Mouse (Mus musculus) neural tube, embryonic 11.5 days (tissue): Measurements from ENCODE around the gene Rassf2. TPM values are rescaled to one million over a fixed set of nuclear protein-coding genes. Genes with fewer than 3 reads are reported as not detected.

Source experiments
- ATAC-seq: fragments of 200-750 bp; cut with Nextera tagmentation; 2 replicates; pipeline ENCODE4 v1.8.0; 2017; ENCODE audit warnings: moderate number of reproducible peaks, mild to moderate bottlenecking, moderate TSS enrichment, moderate library complexity; ENCODE audit not compliant: insufficient read depth, low FRiP score, low TSS enrichment
- DNase-seq: peaks from one replicate; pipeline ENCODE4 v3.0.0-alpha.2; 2015; ENCODE audit warnings: low spot score
- H3K27ac ChIP-seq: fragments of 300-500 bp; sonication (generic); 2 replicates; pipeline ENCODE4 v1.5.1; 2014; ENCODE audit warnings: low read depth, mild to moderate bottlenecking, low read length
- H3K27me3 ChIP-seq: fragments of 300-500 bp; sonication (generic); 2 replicates; pipeline ENCODE4 v1.6.1; 2014; ENCODE audit warnings: mild to moderate bottlenecking, low read length, mixed read lengths; ENCODE audit not compliant: control insufficient read depth, insufficient read depth
- H3K36me3 ChIP-seq: fragments of 300-500 bp; sonication (generic); 2 replicates; pipeline ENCODE4 v1.6.1; 2014; ENCODE audit warnings: mild to moderate bottlenecking, low read length, moderate library complexity, mixed read lengths; ENCODE audit not compliant: control insufficient read depth, insufficient read depth
- H3K4me1 ChIP-seq: fragments of 300-500 bp; sonication (generic); 2 replicates; pipeline ENCODE4 v1.6.1; 2014; ENCODE audit warnings: low read length, mixed read lengths; ENCODE audit not compliant: control insufficient read depth, insufficient read depth
- H3K4me2 ChIP-seq: fragments of 300-500 bp; sonication (generic); 2 replicates; pipeline ENCODE4 v1.6.1; 2014; ENCODE audit warnings: low read depth, mild to moderate bottlenecking, moderate library complexity
- H3K4me3 ChIP-seq: fragments of 300-500 bp; sonication (generic); 2 replicates; pipeline ENCODE4 v1.5.1; 2014; ENCODE audit warnings: low read depth, low read length
- H3K9ac ChIP-seq: fragments of 300-500 bp; sonication (generic); 2 replicates; pipeline ENCODE4 v1.6.1; 2014; ENCODE audit warnings: mild to moderate bottlenecking, low read length
- H3K9me3 ChIP-seq: fragments of 300-500 bp; sonication (generic); 2 replicates; pipeline ENCODE4 v1.6.1; 2016; ENCODE audit warnings: low read length; ENCODE audit not compliant: control insufficient read depth
- WGBS: fragments of 180-500 bp; shearing (Covaris S2); extraction: QIAGEN DNeasy Blood & Tissue Kit; methylation state at CpG from one replicate; pipeline ENCODE4 v1.1.7; 2014; 5-methylcytosine and 5-hydroxymethylcytosine counted together
- polyA plus RNA-seq: library from polyadenylated mRNA; unstranded; fragments of >200 nt; fragmentation: Nextera tagmentation; extraction: Ambion mirVana; gene quantifications from 2 replicates; pipeline ENCODE4 v1.2.1, GENCODE M21; 2014

The Rassf2 gene
- polyA plus RNA-seq, 1 experiment from 2014 or later: 26.0 TPM

GRCm38 (mm10) chr2:132018156-132018555 is 11.9 kb downstream of the Rassf2 start:
- no peak for ATAC-seq
- Histone ChIP-seq H3K27ac (no peak overlapping the region), H3K27me3 (no peaks in the 10 kb centered on the region), H3K4me3 (no peak overlapping the region), H3K36me3 (no peaks in the 10 kb centered on the region), H3K4me1 (no peaks in the 10 kb centered on the region), H3K4me2 (no peak overlapping the region), H3K9ac (no peak overlapping the region), H3K9me3 (no peaks in the 10 kb centered on the region)
- 72% methylated on average over 4 of the region's 4 CpGs for WGBS
- no peak for DNase-seq

DNA sequence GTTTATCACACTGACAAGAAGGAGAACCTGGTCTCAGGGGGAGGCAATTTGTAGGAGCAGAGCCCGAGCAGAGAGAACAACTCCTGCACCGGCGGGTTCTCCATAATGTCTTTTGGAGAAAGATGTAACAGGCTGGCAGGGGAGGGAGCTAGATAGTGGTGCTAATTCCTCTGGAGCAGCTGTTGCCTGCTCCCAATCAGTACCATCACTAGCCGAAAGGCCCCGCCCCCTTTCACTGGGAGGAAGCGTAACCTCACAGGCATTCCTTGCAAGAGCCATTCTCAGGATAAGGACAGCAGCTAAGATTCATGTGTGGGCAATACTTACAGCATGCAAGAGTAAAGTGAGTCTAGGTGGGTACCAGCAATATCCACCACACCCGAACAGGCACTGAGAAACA is 12.4 kb downstream of the Rassf2 start:
- WGBS: 49% methylated on average over 7 of the region's 7 CpGs
- H3K9me3 ChIP-seq: no peaks in the 10 kb centered on the region
- no peaks in the 10 kb centered on the region for H3K4me1 ChIP-seq
- no peak overlapping the region for H3K27ac ChIP-seq
- H3K36me3 ChIP-seq: no peaks in the 10 kb centered on the region
- H3K27me3 ChIP-seq: no peaks in the 10 kb centered on the region
- H3K4me2 ChIP-seq: no peak overlapping the region
- H3K4me3 ChIP-seq: no peak overlapping the region
- DNase-seq (no peak), ATAC-seq (no peak)
- H3K9ac ChIP-seq: no peak overlapping the region

- Histone ChIP-seq H3K4me1 (no peaks in the 10 kb centered on the region), H3K9me3 (no peaks in the 10 kb centered on the region), H3K27ac (no peak overlapping the region), H3K36me3 (no peaks in the 10 kb centered on the region; the same call in 1 of the 2 replicates), H3K9ac (no peak overlapping the region), H3K4me2 (no peak overlapping the region), H3K4me3 (no peak overlapping the region), H3K27me3 (no peaks in the 10 kb centered on the region)
- DNase-seq: no peak
- ATAC-seq: no peak
- WGBS: 93% methylated on average over 1 of the region's 1 CpGs
These were observed 14.0 kb downstream of the Rassf2 start for GRCm38 (mm10) chr2:132016034-132016433.

GRCm38 (mm10) chr2:132013152-132013551 is 16.9 kb downstream of the Rassf2 start:
- H3K4me2 ChIP-seq: no peak overlapping the region
- H3K4me3 ChIP-seq: no peak overlapping the region
- H3K27me3 ChIP-seq: no peaks in the 10 kb centered on the region
- no peak for DNase-seq
- 88% methylated on average over 4 of the region's 4 CpGs for WGBS
- no peaks in the 10 kb centered on the region for H3K9me3 ChIP-seq
- H3K9ac ChIP-seq: no peak overlapping the region
- H3K27ac ChIP-seq: no peak overlapping the region
- H3K4me1 ChIP-seq: no peaks in the 10 kb centered on the region
- H3K36me3 ChIP-seq: no peaks in the 10 kb centered on the region; the same call in 1 of the 2 replicates
- no peak for ATAC-seq

DNA sequence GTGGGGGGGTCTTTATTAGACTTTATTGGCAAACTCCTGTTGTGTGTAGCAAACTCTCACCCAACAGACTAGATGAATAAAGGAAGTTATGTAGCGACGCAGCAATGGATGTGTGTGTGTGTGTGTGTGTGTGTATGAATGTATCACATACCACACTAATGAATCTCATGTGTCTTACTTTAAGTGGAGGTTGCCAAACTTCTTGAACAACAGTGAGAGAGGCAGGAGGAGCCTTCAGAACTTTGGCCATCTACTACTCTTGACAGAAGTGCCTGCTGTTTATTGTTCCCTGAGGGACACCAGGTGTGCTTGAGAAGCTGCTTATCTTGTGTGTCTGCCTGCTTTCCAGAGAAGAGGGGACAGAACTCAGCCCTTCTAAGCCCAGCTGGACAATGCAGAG is 19.3 kb downstream of the Rassf2 start:
- DNase-seq: no peak
- 84% methylated on average over 2 of the region's 2 CpGs for WGBS
- H3K4me1 ChIP-seq: no peaks in the 10 kb centered on the region
- H3K9me3 ChIP-seq: no peaks in the 10 kb centered on the region
- ATAC-seq: no peak
- no peak overlapping the region for H3K4me3 ChIP-seq
- no peak overlapping the region for H3K9ac ChIP-seq
- no peaks in the 10 kb centered on the region for H3K27me3 ChIP-seq
- no peak overlapping the region for H3K27ac ChIP-seq
- no peak overlapping the region for H3K4me2 ChIP-seq
- no peaks in the 10 kb centered on the region; the same call in 1 of the 2 replicates for H3K36me3 ChIP-seq

- Histone ChIP-seq H3K4me3 (no peak overlapping the region), H3K4me1 (no peaks in the 10 kb centered on the region), H3K27ac (no peak overlapping the region), H3K9ac (no peak overlapping the region), H3K36me3 (no peaks in the 10 kb centered on the region; the same call in 1 of the 2 replicates), H3K4me2 (no peak overlapping the region), H3K27me3 (no peaks in the 10 kb centered on the region), H3K9me3 (no peaks in the 10 kb centered on the region)
- WGBS: 60% methylated on average over 4 of the region's 4 CpGs
- DNase-seq: no peak
- no peak for ATAC-seq
These were observed 21.9 kb downstream of the Rassf2 start for GRCm38 (mm10) chr2:132008186-132008585.

DNA sequence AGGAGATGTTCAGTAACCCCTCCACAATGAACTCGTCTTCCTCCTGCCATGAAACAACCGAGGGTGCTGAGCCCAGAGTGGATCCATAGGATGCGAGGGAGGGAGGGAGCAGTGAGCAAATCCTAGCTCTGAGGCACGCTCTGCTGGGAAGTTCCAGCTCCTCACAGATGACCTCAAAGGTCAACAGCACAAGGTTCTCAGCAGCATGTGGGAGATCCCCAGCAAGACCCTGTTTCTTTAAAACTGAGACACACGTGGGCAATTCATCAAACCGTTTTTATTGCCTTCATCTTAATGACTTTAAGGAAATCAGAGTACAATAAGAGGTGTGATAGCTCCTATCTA is 22.6 kb downstream of the Rassf2 start:
- DNase-seq: no peak
- no peaks in the 10 kb centered on the region; the same call in 1 of the 2 replicates for H3K36me3 ChIP-seq
- 36% methylated on average over 6 of the region's 6 CpGs for WGBS

GRCm38 (mm10) chr2:132006561-132007474 is 23.2 kb downstream of the Rassf2 start:
- H3K9ac ChIP-seq: no peak overlapping the region
- H3K27me3 ChIP-seq: no peaks in the 10 kb centered on the region
- H3K9me3 ChIP-seq: no peaks in the 10 kb centered on the region
- no peaks in the 10 kb centered on the region for H3K4me1 ChIP-seq
- no peak overlapping the region for H3K27ac ChIP-seq
- no peak overlapping the region for H3K4me3 ChIP-seq
- no peak for ATAC-seq
- WGBS: 84% methylated on average over 18 of the region's 18 CpGs
- no peak for DNase-seq
- H3K36me3 ChIP-seq: no peaks in the 10 kb centered on the region
- H3K4me2 ChIP-seq: no peak overlapping the region

More for the DNA sequence above, 22.6 kb downstream of the Rassf2 start:
- no peak for ATAC-seq
- Histone ChIP-seq H3K4me3 (no peak overlapping the region), H3K9ac (no peak overlapping the region), H3K9me3 (no peaks in the 10 kb centered on the region), H3K4me1 (no peaks in the 10 kb centered on the region), H3K4me2 (no peak overlapping the region), H3K27ac (no peak overlapping the region), H3K27me3 (no peaks in the 10 kb centered on the region)

DNA sequence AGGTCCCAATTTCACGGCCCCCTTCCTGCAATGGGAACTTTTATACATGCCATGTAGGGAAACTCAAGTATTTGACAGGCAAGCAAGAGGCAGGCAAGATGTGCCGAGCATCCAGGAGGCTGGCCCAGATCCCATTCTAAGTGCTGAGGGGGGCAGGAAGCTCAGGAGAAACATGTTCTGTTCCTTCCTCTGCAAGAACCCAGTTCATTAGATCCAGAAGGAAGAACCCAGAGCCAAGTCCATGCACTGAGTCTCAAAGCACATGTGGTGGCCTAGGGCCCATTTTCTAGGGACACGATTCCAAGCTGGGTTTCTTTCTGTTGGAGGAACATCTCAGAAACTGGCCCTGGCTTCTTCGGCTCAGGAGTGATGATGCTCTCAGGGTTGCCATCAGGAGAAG is 24.6 kb downstream of the Rassf2 start:
- 81% methylated on average over 4 of the region's 4 CpGs for WGBS
- ATAC-seq (no peak), DNase-seq (no peak)
- Histone ChIP-seq H3K4me1 (no peaks in the 10 kb centered on the region), H3K4me2 (no peak overlapping the region), H3K36me3 (no peaks in the 10 kb centered on the region), H3K4me3 (no peak overlapping the region), H3K27me3 (no peaks in the 10 kb centered on the region), H3K9me3 (no peaks in the 10 kb centered on the region), H3K27ac (no peak overlapping the region), H3K9ac (no peak overlapping the region)
